Mouse (Mus musculus) limb, embryonic 14.5 days (tissue): ENCODE measurements at regions not wholly inside any gene's neighbourhood (a gene's known extent, or its start where the extent isn't known, plus 50 kb on each side); places are given as distances from the start of the nearest gene placed in this dataset.
A peak's percentile ranks its signal among the peaks of the same experiment; 100 is the strongest.

Source experiments
- ATAC-seq: fragments of 200-750 bp; cut with Nextera tagmentation; 2 replicates; pipeline ENCODE4 v1.8.0; 2017; ENCODE audit warnings: low read depth, moderate number of reproducible peaks, moderate TSS enrichment; ENCODE audit not compliant: low FRiP score
- DNase-seq: peaks from one replicate; pipeline ENCODE4 v3.0.0-alpha.2; 2015; ENCODE audit warnings: low spot score
- H3K27ac ChIP-seq: fragments of 300-500 bp; sonication (generic); replicated peaks from 2 replicates; pipeline ENCODE4 v1.5.1; 2014; ENCODE audit warnings: low read depth, mild to moderate bottlenecking, low read length, moderate library complexity, mixed read lengths
- H3K27me3 ChIP-seq: fragments of 300-500 bp; sonication (generic); 2 replicates; pipeline ENCODE4 v1.6.1; 2014; ENCODE audit warnings: low read length, mixed read lengths; ENCODE audit not compliant: control insufficient read depth, insufficient read depth
- H3K36me3 ChIP-seq: fragments of 300-500 bp; sonication (generic); 2 replicates; pipeline ENCODE4 v1.6.1; 2014; ENCODE audit warnings: mild to moderate bottlenecking, low read length, moderate library complexity, mixed read lengths; ENCODE audit not compliant: control insufficient read depth, insufficient read depth
- H3K4me1 ChIP-seq: fragments of 300-500 bp; sonication (generic); 2 replicates; pipeline ENCODE4 v1.6.1; 2014; ENCODE audit warnings: antibody characterized with exemption, low read length, mixed read lengths; ENCODE audit not compliant: control insufficient read depth, insufficient read depth
- H3K4me2 ChIP-seq: fragments of 300-500 bp; sonication (generic); replicated peaks from 2 replicates; pipeline ENCODE4 v1.6.1; 2014; ENCODE audit warnings: low read depth, mild to moderate bottlenecking, low read length, moderate library complexity; ENCODE audit not compliant: severe bottlenecking
- H3K4me3 ChIP-seq: fragments of 300-500 bp; sonication (generic); replicated peaks from 2 replicates; pipeline ENCODE4 v1.5.1; 2014; ENCODE audit warnings: low read length
- H3K9ac ChIP-seq: fragments of 300-500 bp; sonication (generic); 2 replicates; pipeline ENCODE4 v1.6.1; 2014; ENCODE audit warnings: mild to moderate bottlenecking, low read depth, low read length, moderate library complexity; ENCODE audit not compliant: severe bottlenecking
- H3K9me3 ChIP-seq: fragments of 300-500 bp; sonication (generic); 2 replicates; pipeline ENCODE4 v1.6.1; 2016; ENCODE audit warnings: low read length; ENCODE audit not compliant: control insufficient read depth
- POLR2A ChIP-seq: fragments of 200-500 bp; IDR thresholded peaks from 2 replicates; pipeline ENCODE4 v1.8.0; 2012; ENCODE audit warnings: inconsistent platforms, mild to moderate bottlenecking, moderate library complexity, borderline replicate concordance; ENCODE audit not compliant: insufficient read depth, insufficient read length; ENCODE audit errors: extremely low read depth
- WGBS: fragments of 180-500 bp; shearing (Covaris S2); extraction: QIAGEN DNeasy Blood & Tissue Kit; methylation state at CpG from one replicate; pipeline ENCODE4 v1.1.7; 2014; 5-methylcytosine and 5-hydroxymethylcytosine counted together

- Histone ChIP-seq H3K27ac (no peak overlapping the region), H3K9ac (no peak overlapping the region), H3K4me3 (no peak overlapping the region), H3K4me2 (no peak overlapping the region), H3K36me3 (no peaks in the 10 kb centered on the region), H3K4me1 (no peaks in the 10 kb centered on the region), H3K9me3 (0 out of 2 replicates have a peak, but pooled peaks cover 4% of the 10 kb centered on the region), H3K27me3 (no peaks in the 10 kb centered on the region)
- no peak for DNase-seq
- no peak for TF ChIP-seq POLR2A
- ATAC-seq: no peak
These were observed 603.5 kb upstream of the Gje1 start for GRCm38 (mm10) chr10:15321480-15321879.

- DNase-seq (no peak), ATAC-seq (no peak)
- WGBS: 87% methylated on average over 2 of the region's 2 CpGs
- Histone ChIP-seq H3K9me3 (0 out of 2 replicates have a peak, but pooled peaks cover 4% of the 10 kb centered on the region), H3K4me2 (no peak overlapping the region), H3K27ac (no peak overlapping the region), H3K4me1 (no peaks in the 10 kb centered on the region), H3K9ac (no peak overlapping the region), H3K4me3 (no peak overlapping the region), H3K27me3 (no peaks in the 10 kb centered on the region), H3K36me3 (no peaks in the 10 kb centered on the region)
- TF ChIP-seq POLR2A: no peak
These were observed 599.1 kb upstream of the Gje1 start for GRCm38 (mm10) chr10:15317017-15317607.

GRCm38 (mm10) chr10:15310650-15311049 is 592.6 kb upstream of the Gje1 start:
- H3K27me3 ChIP-seq: no peaks in the 10 kb centered on the region
- no peaks in the 10 kb centered on the region for H3K4me1 ChIP-seq
- DNase-seq: no peak
- no peak overlapping the region for H3K4me3 ChIP-seq
- WGBS: 75% methylated on average over 2 of the region's 2 CpGs
- no peak overlapping the region for H3K4me2 ChIP-seq
- H3K9ac ChIP-seq: no peak overlapping the region
- H3K36me3 ChIP-seq: no peaks in the 10 kb centered on the region
- no peak for TF ChIP-seq POLR2A
- no peaks in the 10 kb centered on the region for H3K9me3 ChIP-seq
- no peak overlapping the region for H3K27ac ChIP-seq
- ATAC-seq: no peak

- ATAC-seq (no peak), DNase-seq (no peak)
- 68% methylated on average over 3 of the region's 3 CpGs for WGBS
- Histone ChIP-seq H3K4me1 (no peaks in the 10 kb centered on the region), H3K4me3 (no peak overlapping the region), H3K27ac (no peak overlapping the region), H3K36me3 (no peaks in the 10 kb centered on the region), H3K27me3 (no peaks in the 10 kb centered on the region), H3K9me3 (no peaks in the 10 kb centered on the region), H3K4me2 (no peak overlapping the region), H3K9ac (no peak overlapping the region)
- no peak for TF ChIP-seq POLR2A
These were observed 587.9 kb upstream of the Gje1 start for GRCm38 (mm10) chr10:15305811-15306473.

- peak overlapping the region; percentile 6 for H3K4me2 ChIP-seq
- no peaks in the 10 kb centered on the region for H3K9me3 ChIP-seq
- no peaks in the 10 kb centered on the region for H3K36me3 ChIP-seq
- no peak overlapping the region for H3K27ac ChIP-seq
- H3K27me3 ChIP-seq: no peaks in the 10 kb centered on the region
- 32% methylated on average over 8 of the region's 8 CpGs for WGBS
- H3K4me1 ChIP-seq: no peaks in the 10 kb centered on the region
- DNase-seq: peak; percentile 93
- H3K4me3 ChIP-seq: peak overlapping the region; percentile 15; the same call in 1 of the 2 replicates
- H3K9ac ChIP-seq: no peak overlapping the region
- ATAC-seq: peak; percentile 74
- no peak for TF ChIP-seq POLR2A
These were observed 582.4 kb upstream of the Gje1 start for GRCm38 (mm10) chr10:15300199-15301085.
